Mouse (Mus musculus): ENCODE measurements around the gene Fezf2. TPM values are rescaled to one million over a fixed set of nuclear protein-coding genes. Genes with fewer than 3 reads are reported as not detected.

Gene Fezf2
- polyA plus RNA-seq, 1 experiment from 2014 or later: not detected

GRCm38 (mm10) chr14:12387176-12387575 lies 39.2 kb upstream of the Fezf2 start:
- H3K9ac ChIP-seq: no peak overlapping the region
- TF ChIP-seq CTCF (IDR thresholded peaks at IDR 0.05; ENCODE audit: low read depth): no peak
- no peak overlapping the region for H3K4me2 ChIP-seq
- no peak for ATAC-seq (ENCODE audit: insufficient read depth)
- 0 out of 2 replicates have a peak, but pooled peaks cover 4% of the 10 kb centered on the region for H3K4me1 ChIP-seq (ENCODE audit: insufficient read depth)
- H3K27ac ChIP-seq (ENCODE audit: low read depth): no peak overlapping the region
- H3K9me3 ChIP-seq (ENCODE audit: low read depth, low read length): no peaks in the 10 kb centered on the region
- no peaks in the 10 kb centered on the region for H3K36me3 ChIP-seq (ENCODE audit: insufficient read depth)
- no peaks in the 10 kb centered on the region for H3K27me3 ChIP-seq (ENCODE audit: insufficient read depth, low read length)
- 64% methylated on average over 6 of the region's 6 CpGs for WGBS
- DNase-seq: no peak
- no peak overlapping the region for H3K4me3 ChIP-seq (ENCODE audit: low read depth, low read length)

DNA sequence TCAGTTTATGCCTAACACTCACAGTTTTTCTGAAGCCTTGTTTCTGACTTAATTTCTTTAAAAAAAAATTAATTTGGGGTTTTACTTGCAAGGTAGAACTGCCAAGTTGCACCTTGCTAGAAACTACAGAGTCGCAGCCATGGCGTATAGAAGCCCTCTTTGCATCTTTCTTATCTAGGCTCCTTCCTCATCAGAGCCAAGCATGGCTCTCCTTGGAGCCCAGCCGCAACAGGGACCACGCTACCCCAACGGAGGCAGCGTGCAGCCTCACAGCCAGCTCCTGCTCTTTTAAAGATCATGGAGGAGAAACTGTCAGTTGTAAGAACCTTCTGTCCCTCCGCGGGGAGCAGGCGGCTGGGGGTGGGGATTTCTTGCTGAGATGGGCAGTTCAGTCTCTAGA lies 29.9 kb upstream of the Fezf2 start:
- no peaks in the 10 kb centered on the region for H3K36me3 ChIP-seq (ENCODE audit: insufficient read depth)
- H3K9ac ChIP-seq: no peak overlapping the region
- no peak for TF ChIP-seq CTCF (IDR thresholded peaks at IDR 0.05; ENCODE audit: low read depth)
- no peak for ATAC-seq (ENCODE audit: insufficient read depth)
- H3K4me1 ChIP-seq (ENCODE audit: insufficient read depth): no peaks in the 10 kb centered on the region
- WGBS: 16% methylated on average over 9 of the region's 9 CpGs
- no peaks in the 10 kb centered on the region for H3K9me3 ChIP-seq (ENCODE audit: low read depth, low read length)
- no peak overlapping the region for H3K4me3 ChIP-seq (ENCODE audit: low read depth, low read length)
- H3K27me3 ChIP-seq (ENCODE audit: insufficient read depth, low read length): no peaks in the 10 kb centered on the region
- H3K4me2 ChIP-seq: no peak overlapping the region
- no peak overlapping the region for H3K27ac ChIP-seq (ENCODE audit: low read depth)
- DNase-seq: no peak

GRCm38 (mm10) chr14:12377289-12377688 lies 29.3 kb upstream of the Fezf2 start:
- no peak overlapping the region for H3K27ac ChIP-seq (ENCODE audit: low read depth)
- H3K27me3 ChIP-seq (ENCODE audit: insufficient read depth, low read length): no peaks in the 10 kb centered on the region
- no peak for TF ChIP-seq CTCF (IDR thresholded peaks at IDR 0.05; ENCODE audit: low read depth)
- ATAC-seq (ENCODE audit: insufficient read depth) (no peak), DNase-seq (no peak)
- no peaks in the 10 kb centered on the region for H3K9me3 ChIP-seq (ENCODE audit: low read depth, low read length)
- WGBS: 80% methylated on average over 2 of the region's 2 CpGs
- H3K4me2 ChIP-seq: no peak overlapping the region
- H3K4me3 ChIP-seq (ENCODE audit: low read depth, low read length): no peak overlapping the region
- no peak overlapping the region for H3K9ac ChIP-seq
- no peaks in the 10 kb centered on the region for H3K4me1 ChIP-seq (ENCODE audit: insufficient read depth)
- H3K36me3 ChIP-seq (ENCODE audit: insufficient read depth): no peaks in the 10 kb centered on the region

DNA sequence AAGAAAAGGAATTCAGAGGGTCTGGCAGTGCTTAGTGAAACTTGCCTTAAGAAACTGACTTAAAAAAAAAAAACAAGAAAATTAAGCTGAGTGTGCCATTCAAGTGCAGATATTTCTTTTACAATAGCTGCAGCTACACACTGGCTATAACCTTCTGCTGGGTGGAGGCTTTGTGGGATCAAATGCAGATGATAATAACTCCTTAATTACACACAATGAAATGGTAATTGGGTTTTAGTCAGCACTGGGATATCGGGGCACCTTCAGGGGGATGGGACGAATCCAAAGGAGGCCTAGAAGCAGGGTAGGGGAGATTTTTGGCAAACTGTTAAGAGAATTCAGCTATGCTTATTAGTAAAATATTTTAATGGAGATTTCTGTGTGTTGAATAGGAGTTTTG lies 27.5 kb upstream of the Fezf2 start:
- no peak overlapping the region for H3K4me2 ChIP-seq
- DNase-seq (no peak), ATAC-seq (ENCODE audit: insufficient read depth) (no peak)
- H3K4me1 ChIP-seq (ENCODE audit: insufficient read depth): no peaks in the 10 kb centered on the region
- 85% methylated on average over 2 of the region's 2 CpGs for WGBS
- no peak overlapping the region for H3K9ac ChIP-seq
- no peaks in the 10 kb centered on the region for H3K9me3 ChIP-seq (ENCODE audit: low read depth, low read length)
- H3K36me3 ChIP-seq (ENCODE audit: insufficient read depth): no peaks in the 10 kb centered on the region
- H3K4me3 ChIP-seq (ENCODE audit: low read depth, low read length): no peak overlapping the region
- H3K27me3 ChIP-seq (ENCODE audit: insufficient read depth, low read length): no peaks in the 10 kb centered on the region
- TF ChIP-seq CTCF (IDR thresholded peaks at IDR 0.05; ENCODE audit: low read depth): no peak
- H3K27ac ChIP-seq (ENCODE audit: low read depth): no peak overlapping the region

DNA sequence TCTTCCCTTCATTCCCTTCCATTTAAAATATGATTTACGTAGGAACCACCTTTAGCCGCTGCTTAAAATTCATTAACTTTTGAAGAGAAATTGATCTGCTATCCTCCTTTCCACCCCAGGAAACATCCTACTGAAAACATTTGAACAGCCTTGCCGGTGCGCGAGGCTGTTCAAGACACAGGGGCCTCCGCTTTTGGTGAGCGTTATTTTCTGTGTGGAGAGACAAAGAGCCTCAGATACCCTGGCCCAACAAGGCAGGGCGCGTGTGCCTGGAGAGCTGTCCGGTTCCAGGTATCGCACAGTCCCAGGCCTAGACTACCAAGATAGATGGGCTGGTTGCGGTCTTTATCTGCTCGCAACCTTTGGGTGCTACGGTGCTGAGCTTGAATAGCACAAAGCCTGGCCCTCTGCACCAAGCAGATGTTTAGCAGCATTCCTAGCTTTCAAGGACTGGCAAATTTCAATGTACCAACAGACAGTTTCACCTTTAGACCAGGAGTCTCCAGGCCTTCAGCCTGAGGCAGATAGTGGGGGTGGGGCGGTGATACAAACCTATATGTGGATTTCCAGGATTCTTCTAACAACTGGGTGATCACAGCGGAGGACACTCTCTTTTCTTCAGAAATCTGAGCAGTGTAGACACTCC lies 2.4 kb upstream of the Fezf2 start:
- ATAC-seq (ENCODE audit: insufficient read depth): no peak
- no peak overlapping the region for H3K4me2 ChIP-seq
- H3K36me3 ChIP-seq (ENCODE audit: insufficient read depth): no peaks in the 10 kb centered on the region
- no peak for DNase-seq
- H3K4me3 ChIP-seq (ENCODE audit: low read depth, low read length): no peak overlapping the region
- no peaks in the 10 kb centered on the region for H3K4me1 ChIP-seq (ENCODE audit: insufficient read depth)
- no peak overlapping the region for H3K9ac ChIP-seq
- peaks cover 87% of the 10 kb centered on the region for H3K27me3 ChIP-seq (ENCODE audit: insufficient read depth, low read length)
- WGBS: 5% methylated on average over 16 of the region's 16 CpGs
- no peaks in the 10 kb centered on the region for H3K9me3 ChIP-seq (ENCODE audit: low read depth, low read length)
- TF ChIP-seq CTCF (IDR thresholded peaks at IDR 0.05; ENCODE audit: low read depth): no peak
- no peak overlapping the region for H3K27ac ChIP-seq (ENCODE audit: low read depth)

DNA sequence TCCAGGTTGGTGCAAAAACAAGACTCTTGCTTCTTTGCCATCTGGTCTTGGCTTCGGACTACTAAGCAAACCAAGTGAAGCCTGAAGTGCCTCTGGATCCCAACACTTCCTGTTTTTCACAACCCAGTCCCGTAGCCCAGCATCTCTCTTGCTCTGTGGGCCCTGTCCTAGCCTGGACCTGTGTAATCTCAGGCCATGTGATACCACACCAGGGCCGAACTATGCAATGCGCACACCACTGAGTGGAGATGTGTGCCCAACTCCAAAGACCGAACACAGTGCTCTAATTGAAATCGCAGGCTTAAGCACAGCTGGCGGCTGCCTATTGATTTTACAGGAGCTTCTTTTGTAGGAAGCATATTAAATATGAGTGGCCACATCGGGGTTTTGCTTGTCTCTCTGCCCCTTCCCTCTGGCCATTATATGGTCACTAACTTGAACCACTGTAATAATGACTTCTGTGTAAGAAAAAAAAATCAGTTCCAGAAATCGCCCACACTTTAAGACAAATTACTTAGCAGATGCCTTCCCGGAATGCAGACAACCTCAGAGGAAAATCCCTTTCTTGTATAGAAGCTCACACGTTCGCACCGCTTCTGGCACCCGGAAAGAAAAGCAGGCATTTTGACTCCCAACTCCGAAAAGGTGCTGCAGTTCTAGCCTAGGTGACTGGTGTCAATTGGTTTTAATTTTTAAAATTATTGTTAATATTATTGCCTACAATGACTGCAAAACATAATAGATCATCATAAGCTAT lies 1.5 kb upstream of the Fezf2 start:
- H3K27me3 ChIP-seq (ENCODE audit: insufficient read depth, low read length): peaks cover 96% of the 10 kb centered on the region
- H3K9me3 ChIP-seq (ENCODE audit: low read depth, low read length): no peaks in the 10 kb centered on the region
- H3K36me3 ChIP-seq (ENCODE audit: insufficient read depth): no peaks in the 10 kb centered on the region
- no peak overlapping the region for H3K4me3 ChIP-seq (ENCODE audit: low read depth, low read length)
- H3K4me2 ChIP-seq: no peak overlapping the region
- WGBS: 6% methylated on average over 15 of the region's 15 CpGs
- no peaks in the 10 kb centered on the region for H3K4me1 ChIP-seq (ENCODE audit: insufficient read depth)
- DNase-seq (no peak), ATAC-seq (ENCODE audit: insufficient read depth) (no peak)
- H3K27ac ChIP-seq (ENCODE audit: low read depth): no peak overlapping the region
- no peak for TF ChIP-seq CTCF (IDR thresholded peaks at IDR 0.05; ENCODE audit: low read depth)
- H3K9ac ChIP-seq: no peak overlapping the region

DNA sequence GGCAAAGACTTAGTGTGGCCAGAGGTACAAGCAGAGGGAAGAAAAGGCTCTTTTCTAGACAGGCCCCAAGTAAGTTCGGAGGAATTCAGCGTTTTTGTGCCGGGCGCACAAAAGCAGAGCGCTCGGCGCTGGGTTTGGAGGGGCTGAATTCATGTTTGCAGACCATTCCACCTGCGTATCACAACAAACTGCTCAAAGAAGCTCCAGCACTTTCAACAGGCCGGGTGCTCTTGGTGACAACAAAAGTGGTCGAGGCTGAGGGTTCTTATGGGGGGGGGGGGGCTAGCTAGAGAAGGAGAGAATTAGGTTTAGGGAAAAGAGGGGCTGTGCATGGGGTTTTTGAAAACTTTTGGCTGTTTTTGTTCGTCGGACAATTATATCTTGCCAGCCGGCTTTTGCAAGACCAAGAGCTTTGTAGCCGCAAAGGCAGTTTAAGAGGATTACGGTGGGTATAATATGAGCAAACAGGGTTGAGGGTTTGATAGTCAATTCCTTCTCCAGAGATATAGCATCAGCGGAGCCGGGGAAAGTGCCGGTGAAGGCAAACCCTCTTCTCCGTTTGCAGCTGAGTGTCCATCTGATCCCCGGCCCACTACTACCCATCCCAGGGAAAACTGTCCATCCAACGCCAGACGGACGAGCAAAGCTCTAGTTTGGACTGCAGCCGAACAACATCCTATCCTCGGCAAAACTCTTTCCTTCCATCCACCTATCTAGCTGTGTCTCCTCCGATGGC lies 956 bp downstream of the Fezf2 start:
- DNase-seq: no peak
- no peak for TF ChIP-seq CTCF (IDR thresholded peaks at IDR 0.05; ENCODE audit: low read depth)
- peak overlapping the region; percentile 16 for H3K4me3 ChIP-seq (ENCODE audit: low read depth, low read length)
- H3K27me3 ChIP-seq (ENCODE audit: insufficient read depth, low read length): peaks cover 98% of the 10 kb centered on the region
- no peak for ATAC-seq (ENCODE audit: insufficient read depth)
- H3K4me1 ChIP-seq (ENCODE audit: insufficient read depth): no peaks in the 10 kb centered on the region
- peak overlapping the region; percentile 46 for H3K4me2 ChIP-seq
- H3K36me3 ChIP-seq (ENCODE audit: insufficient read depth): no peaks in the 10 kb centered on the region
- no peak overlapping the region for H3K9ac ChIP-seq
- no peak overlapping the region for H3K27ac ChIP-seq (ENCODE audit: low read depth)
- 1% methylated on average over 26 of the region's 26 CpGs for WGBS
- no peaks in the 10 kb centered on the region for H3K9me3 ChIP-seq (ENCODE audit: low read depth, low read length)

All from lung, embryonic 14.5 days (tissue).